Comparison of ENCODE assay signal across 19 mouse cellular contexts in the genomic region with DNA sequence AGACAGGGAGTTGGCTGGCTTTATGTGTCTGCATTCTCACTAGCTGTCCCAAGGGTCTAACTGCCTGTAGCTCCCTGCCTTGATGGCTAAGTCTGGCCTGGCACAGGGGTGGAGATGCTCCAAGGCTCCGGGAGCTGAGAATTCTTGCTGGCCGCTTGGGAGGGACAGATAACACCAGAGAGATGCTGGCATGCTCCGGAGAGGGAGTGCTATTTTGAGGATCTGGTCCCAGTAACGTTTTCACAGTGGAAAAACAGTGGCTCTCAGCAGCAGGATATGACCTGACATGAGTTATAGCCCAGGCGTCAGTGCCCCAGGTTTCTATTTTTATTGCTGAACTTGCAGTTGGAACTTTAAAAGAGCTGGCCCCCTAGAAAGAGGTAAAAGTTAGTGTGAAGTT. TPM values are rescaled to one million over a fixed set of nuclear protein-coding genes. Genes with fewer than 3 reads are reported as not detected.
DNase-seq lines count a peak whose midpoint lies in the region; ATAC-seq and TF ChIP-seq lines count a peak whose summit lies in the region.
"Had no signal": no experiment of that assay in that cellular context is flagged by ENCODE, and none has a peak within 500 bp of the region (broad histone marks: within the 10 kb centered on the region; RNA-seq: fewer than 3 reads in every experiment).

No protein-coding gene starts in this region.

- H3K36me3 ChIP-seq in heart, embryonic 14.5 days (ENCODE audit: control insufficient read depth, insufficient read depth, low read length), result no peaks in the 10 kb centered on the region
- no peaks in the 10 kb centered on the region for H3K36me3 ChIP-seq in forebrain, embryonic 16.5 days (ENCODE audit: control insufficient read depth, insufficient read depth)
- H3K36me3 ChIP-seq in forebrain, embryonic 13.5 days (ENCODE audit: poor library complexity, severe bottlenecking), result no peaks in the 10 kb centered on the region
- H3K36me3 ChIP-seq: limb, embryonic 15.5 days had no signal

- no peaks in the 10 kb centered on the region for H3K27me3 ChIP-seq in heart, embryonic 14.5 days (ENCODE audit: control insufficient read depth, insufficient read depth, low read length)
- H3K27me3 ChIP-seq in forebrain, embryonic 16.5 days (replicated peaks; ENCODE audit: control insufficient read depth, insufficient read depth, low read length), result no peaks in the 10 kb centered on the region
- no peaks in the 10 kb centered on the region for H3K27me3 ChIP-seq in forebrain, embryonic 13.5 days
- H3K27me3 ChIP-seq: limb, embryonic 15.5 days had no signal

- H3K4me1 ChIP-seq in heart, embryonic 14.5 days (ENCODE audit: control insufficient read depth in 2 of 2, insufficient read depth in 2 of 2, low read length in 2 of 2), result peaks cover 3 to 11% of the 10 kb centered on the region in 2 experiments
- no peaks in the 10 kb centered on the region for H3K4me1 ChIP-seq in forebrain, embryonic 16.5 days (replicated peaks; ENCODE audit: control insufficient read depth, insufficient read depth, low read length)
- H3K4me1 ChIP-seq in forebrain, embryonic 13.5 days, result no peaks in the 10 kb centered on the region

- no peak for TF ChIP-seq CTCF in left cerebral cortex, adult 2 months (IDR thresholded peaks at IDR 0.05)

- peak overlapping the region; percentile 64 to 69 for H3K27ac ChIP-seq in heart, embryonic 14.5 days (replicated peaks in 1 of 2; ENCODE audit: control insufficient read depth in 1 of 2, insufficient read depth in 1 of 2, low read depth in 2 of 2, low read length in 2 of 2)
- no peak overlapping the region for H3K27ac ChIP-seq in left cerebral cortex, adult 2 months
- no peak overlapping the region for H3K27ac ChIP-seq in forebrain, embryonic 16.5 days (ENCODE audit: low read length)
- no peak overlapping the region for H3K27ac ChIP-seq in forebrain, embryonic 13.5 days
- H3K27ac ChIP-seq: hindbrain, embryonic 14.5 days; limb, embryonic 15.5 days had no signal

- WGBS in heart, embryonic 14.5 days, result 2% methylated on average over 5 of the region's 5 CpGs
- 82% methylated on average over 5 of the region's 5 CpGs for WGBS in forebrain, embryonic 16.5 days
- WGBS in forebrain, embryonic 13.5 days, result 81% methylated on average over 5 of the region's 5 CpGs

- DNase-seq in adrenal gland, postnatal 36 days, result peak; percentile 4 to 13
- no peak for DNase-seq in adrenal gland, postnatal 10 days
- peak; percentile 76 for DNase-seq in gastrocnemius, postnatal 25 days
- DNase-seq in kidney, postnatal 10 days, result peak; percentile 25
- no peak for DNase-seq in left cerebral cortex, adult 2 months (ENCODE audit: extremely low spot score in 1 of 2, low spot score in 2 of 2)
- DNase-seq: cerebellum, adult 8-10 months; lung, adult 2 months; retina, postnatal 1 day had no signal

- H3K9me3 ChIP-seq in heart, embryonic 14.5 days (ENCODE audit: control insufficient read depth, low read length), result no peaks in the 10 kb centered on the region
- H3K9me3 ChIP-seq in forebrain, embryonic 16.5 days (ENCODE audit: control insufficient read depth, low read length), result no peaks in the 10 kb centered on the region
- H3K9me3 ChIP-seq in forebrain, embryonic 13.5 days (replicated peaks), result no peaks in the 10 kb centered on the region
- H3K9me3 ChIP-seq: limb, embryonic 15.5 days had no signal

- peak overlapping the region; percentile 18; the same call in 1 of the 2 replicates for H3K4me2 ChIP-seq in heart, embryonic 14.5 days (ENCODE audit: low read length)
- no peak overlapping the region for H3K4me2 ChIP-seq in forebrain, embryonic 16.5 days (ENCODE audit: low read length)
- no peak overlapping the region for H3K4me2 ChIP-seq in forebrain, embryonic 13.5 days
- H3K4me2 ChIP-seq: hindbrain, embryonic 14.5 days; limb, embryonic 15.5 days had no signal

- H3K9ac ChIP-seq in heart, embryonic 14.5 days (ENCODE audit: low read length), result no peak overlapping the region
- H3K9ac ChIP-seq in forebrain, embryonic 16.5 days (replicated peaks; ENCODE audit: low read depth, low read length), result no peak overlapping the region
- H3K9ac ChIP-seq in forebrain, embryonic 13.5 days, result no peak overlapping the region
- H3K9ac ChIP-seq: hindbrain, embryonic 14.5 days; limb, embryonic 15.5 days had no signal

- no peak overlapping the region for H3K4me3 ChIP-seq in heart, embryonic 14.5 days (ENCODE audit: control insufficient read depth in 1 of 2, insufficient read depth in 1 of 2, low read depth in 1 of 2, low read length in 2 of 2)
- no peak overlapping the region for H3K4me3 ChIP-seq in left cerebral cortex, adult 2 months
- H3K4me3 ChIP-seq in forebrain, embryonic 16.5 days (replicated peaks; ENCODE audit: low read length), result no peak overlapping the region
- H3K4me3 ChIP-seq in forebrain, embryonic 13.5 days, result no peak overlapping the region
- H3K4me3 ChIP-seq: limb, embryonic 15.5 days had no signal

- intact Hi-C loops in left cerebral cortex, adult 2 months (cut with DNase I), result no loop called here

- 0 out of 2 replicates have a peak, but pooled peaks have one; percentile 43 for ATAC-seq in heart, embryonic 14.5 days (ENCODE audit: insufficient number of reproducible peaks, insufficient read depth, low FRiP score, low read depth)
- ATAC-seq in forebrain, embryonic 16.5 days, result no peak
- ATAC-seq in forebrain, embryonic 13.5 days, result no peak
- ATAC-seq: midbrain, embryonic 16.5 days; Patski had no signal

RNA-seq across cellular contexts. Expression of a gene that starts 39.4 kb away (rescaled TPM):
- total RNA-seq in adrenal gland, postnatal 36 days (2021), result 1 to 10 TPM in 1 of 2 experiments, under 1 TPM in 1; 0.66 to 2.0 TPM
- total RNA-seq in adrenal gland, postnatal 10 days (2021), result 1 to 10 TPM; 1.9 to 3.6 TPM
- not detected for total RNA-seq in gastrocnemius, postnatal 25 days (2021)
- 0.36 and 0.45 TPM in 2 replicates for polyA plus RNA-seq in heart, embryonic 14.5 days (2014; fragmentation: Nextera tagmentation; extraction: Ambion mirVana)
- not detected for total RNA-seq in left cerebral cortex, adult 2 months (2021)
- not detected in 2 replicates for polyA plus RNA-seq in forebrain, embryonic 16.5 days (2015; fragmentation: Nextera tagmentation; extraction: Ambion mirVana)
- not detected in 2 replicates for polyA plus RNA-seq in forebrain, embryonic 13.5 days (2015; fragmentation: Nextera tagmentation; extraction: Ambion mirVana)
- total RNA-seq: left cerebral cortex, adult 8-10 months had no signal
- polyA plus RNA-seq: embryonic facial prominence, embryonic 11.5 days; midbrain, embryonic 16.5 days; neural tube, embryonic 11.5 days; Patski; testis, adult 2 months had no signal

RNA-seq across cellular contexts. Expression of a gene that starts 40.5 kb away (rescaled TPM):
- total RNA-seq in adrenal gland, postnatal 36 days (2021), result 1 to 10 TPM; 1.2 to 2.0 TPM
- 100 to 1,000 TPM in 1 of 2 experiments, 10 to 100 TPM in 1; 43.0 to 253 TPM for total RNA-seq in adrenal gland, postnatal 10 days (2021)
- total RNA-seq in gastrocnemius, postnatal 25 days (2021), result 1,000 to 10,000 TPM; 1,393 to 2,492 TPM
- 3.7 and 4.9 TPM in 2 replicates for polyA plus RNA-seq in heart, embryonic 14.5 days (2014; fragmentation: Nextera tagmentation; extraction: Ambion mirVana)
- total RNA-seq in left cerebral cortex, adult 2 months (2021), result 1 to 10 TPM; 6.0 to 6.1 TPM
- 1.8 and 2.6 TPM in 2 replicates for polyA plus RNA-seq in forebrain, embryonic 16.5 days (2015; fragmentation: Nextera tagmentation; extraction: Ambion mirVana)
- 0.22 and 0.76 TPM in 2 replicates for polyA plus RNA-seq in forebrain, embryonic 13.5 days (2015; fragmentation: Nextera tagmentation; extraction: Ambion mirVana)
- polyA plus RNA-seq: Patski had no signal

Comparison
In these comparisons a context has a peak if more than half of its experiments do, and no peak if none do; other contexts are left out.
1. DNase-seq: peak in adrenal gland, postnatal 36 days (2 of 2), gastrocnemius, postnatal 25 days (single experiment) and kidney, postnatal 10 days (single experiment); none in adrenal gland, postnatal 10 days (single experiment) and left cerebral cortex, adult 2 months (0 of 2).
2. RNA of a gene that starts 40.5 kb away (total RNA-seq): 1,393 to 2,492 TPM in gastrocnemius, postnatal 25 days and 43.0 to 253 TPM in adrenal gland, postnatal 10 days; 6.0 to 6.1 TPM in left cerebral cortex, adult 2 months and 1.2 to 2.0 TPM in adrenal gland, postnatal 36 days; every median in the first group is over 4 times any median in the second.
3. H3K27ac ChIP-seq: peak in heart, embryonic 14.5 days (2 of 2); none in left cerebral cortex, adult 2 months (single experiment), forebrain, embryonic 16.5 days (single experiment) and forebrain, embryonic 13.5 days (single experiment).